Mouse (Mus musculus) retina, postnatal 7 days (tissue): ENCODE results near the gene Tmem159.

ENCODE experiments used
- DNase-seq: peaks from one replicate; pipeline ENCODE4 v3.0.0-alpha.2; 2012; ENCODE audit warnings: low read depth, low spot score

Gene Tmem159

DNA sequence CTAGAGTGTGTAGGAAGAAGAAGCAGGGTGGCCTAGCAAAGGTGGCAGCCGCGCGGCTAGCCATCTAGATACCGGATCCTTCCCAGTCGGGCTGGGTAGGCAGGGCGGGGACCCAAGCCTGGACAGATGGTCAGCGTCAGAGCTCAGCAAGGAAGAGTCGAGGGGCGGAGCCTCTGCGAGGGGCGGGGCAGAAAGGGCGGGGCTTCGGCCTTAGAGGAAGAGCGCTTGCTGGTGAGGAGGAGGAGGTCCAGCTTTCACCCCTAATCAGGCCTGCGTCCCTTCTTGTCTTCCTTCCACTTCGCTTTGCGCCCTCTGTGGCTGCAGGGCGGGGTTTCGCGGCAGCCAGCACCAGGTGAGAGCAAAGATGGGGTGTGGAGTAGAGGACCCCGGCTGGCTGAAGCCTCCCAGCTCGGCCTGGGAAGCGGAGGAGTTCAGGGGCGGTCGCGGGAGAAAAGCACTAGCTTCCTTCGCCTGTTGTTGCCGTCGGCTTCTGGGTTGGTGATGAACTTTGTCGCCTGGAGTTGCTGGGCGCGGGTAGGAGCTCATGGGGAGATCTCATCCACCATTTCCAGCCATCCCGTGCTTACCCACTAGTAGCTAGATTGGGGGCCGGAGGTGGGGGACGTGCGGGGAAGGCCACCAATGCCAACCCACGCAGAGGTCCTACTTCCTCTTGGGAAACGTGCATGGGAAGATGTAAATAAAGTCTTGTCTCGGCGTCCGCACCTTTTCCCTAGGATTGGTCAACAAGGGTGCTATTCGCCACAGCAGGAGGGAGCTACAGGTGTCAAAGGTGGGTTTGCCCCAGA, at the start of gene Tmem159:
TSS of gene Tmem159 (plus strand) at position 190 of the 809 bp plus-strand sequence.
- DNase-seq = peak; percentile 82

DNA sequence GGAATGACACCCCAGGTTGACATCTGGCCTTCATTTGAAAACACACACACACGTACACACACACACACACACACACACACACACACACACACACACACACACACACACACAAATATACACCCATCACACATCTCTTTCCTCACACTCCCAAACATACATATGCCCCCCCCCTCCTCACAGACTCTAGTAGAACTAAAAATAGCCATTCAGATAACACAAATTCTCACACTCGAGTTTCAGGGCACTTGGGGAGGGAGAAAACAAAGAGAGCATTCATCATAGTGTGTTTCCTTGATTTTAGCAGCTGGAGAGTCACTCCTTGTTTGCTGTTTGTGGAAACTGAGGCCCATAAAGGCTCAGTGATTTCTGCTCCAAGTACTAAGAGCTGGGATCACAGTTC, 48.1 kb upstream of the Tmem159 start:
- no peak for DNase-seq

- DNase-seq = no peak
These were observed 46.7 kb upstream of the Tmem159 start for GRCm38 (mm10) chr7:120055479-120055878.

DNA sequence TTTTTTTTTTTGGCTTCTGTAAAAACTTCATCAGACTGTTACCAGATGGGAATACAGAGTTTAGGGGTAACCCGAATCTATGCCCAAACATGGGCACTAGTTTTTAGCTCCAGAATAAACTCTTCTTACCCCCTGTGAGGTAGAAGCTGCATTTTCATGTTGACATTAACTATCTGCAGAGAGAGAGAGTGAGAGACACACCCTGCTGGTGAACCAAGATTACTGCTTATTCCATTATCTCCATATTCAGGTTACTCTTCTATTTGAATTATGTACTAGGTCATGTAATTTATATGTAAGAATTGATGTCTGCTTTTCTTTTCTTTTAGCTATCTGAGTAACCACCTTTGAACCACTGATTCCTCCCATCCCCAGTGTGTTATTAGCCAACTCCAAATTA, 38.1 kb upstream of the Tmem159 start:
- no peak for DNase-seq

GRCm38 (mm10) chr7:120068114-120068513, 34.0 kb upstream of the Tmem159 start:
- no peak for DNase-seq

DNA sequence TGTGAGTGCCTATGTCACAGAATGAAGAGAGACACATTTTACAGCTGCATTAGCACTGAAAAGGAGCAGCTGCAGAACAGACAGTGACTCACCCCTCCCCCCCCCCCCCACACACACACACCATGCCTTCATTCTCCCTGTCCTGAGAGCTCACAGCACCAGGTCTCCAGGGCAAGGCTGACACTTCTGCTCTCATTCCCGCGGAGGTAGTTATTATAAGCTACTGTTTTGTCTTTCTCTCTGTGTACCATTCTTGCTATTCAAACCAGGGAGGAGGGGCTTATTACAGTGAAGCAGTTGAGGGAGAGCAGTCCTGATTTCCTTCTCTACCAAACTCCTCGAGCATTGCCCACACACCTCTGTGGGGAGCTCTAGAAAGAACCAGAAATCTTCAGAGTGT, 33.0 kb upstream of the Tmem159 start:
- no peak for DNase-seq

DNA sequence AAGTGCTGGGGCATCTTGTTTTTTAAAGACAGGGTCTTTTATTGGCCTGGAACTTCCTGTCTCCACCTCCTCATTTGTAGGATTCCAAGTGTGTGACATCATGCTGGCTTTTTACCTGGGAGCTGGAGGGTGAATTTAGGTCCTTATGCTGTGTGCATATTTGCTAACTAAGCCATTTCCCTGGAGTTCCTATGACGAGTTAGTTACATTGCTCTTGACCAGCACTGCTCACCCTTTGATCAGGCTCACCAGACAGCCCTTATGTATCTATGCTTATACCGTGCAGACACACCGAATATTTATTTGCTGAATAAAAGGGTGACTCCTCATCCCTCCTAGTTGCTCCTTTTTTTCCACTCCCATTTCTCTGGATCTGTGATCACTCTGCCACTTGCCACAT, 22.0 kb upstream of the Tmem159 start:
- DNase-seq = no peak

- DNase-seq = no peak
These were observed 9.1 kb upstream of the Tmem159 start for GRCm38 (mm10) chr7:120093033-120093432.

GRCm38 (mm10) chr7:120094216-120094615, 7.9 kb upstream of the Tmem159 start:
- no peak for DNase-seq

DNA sequence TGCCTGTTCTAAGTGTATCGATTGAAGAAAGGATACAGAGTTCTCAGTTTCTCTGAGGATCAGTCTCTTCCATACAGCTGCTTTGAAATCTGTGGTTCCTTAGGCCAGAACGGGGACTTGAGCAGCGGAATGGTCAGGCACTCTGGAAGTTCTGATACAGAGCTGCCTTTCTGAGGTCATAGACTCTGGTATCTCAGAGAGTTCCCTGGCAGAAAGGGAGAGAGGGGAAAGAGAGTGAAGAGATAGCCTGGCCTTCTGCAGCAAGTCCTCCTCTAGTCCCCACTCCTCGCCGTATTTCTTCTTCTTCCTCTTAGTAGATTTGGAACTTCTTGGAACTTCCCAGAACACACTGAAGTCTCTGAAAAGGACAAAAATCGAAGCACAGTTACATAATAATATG, 7.0 kb upstream of the Tmem159 start, which contains the start of gene Dnah3:
TSS of gene Dnah3 (minus strand) at position 101 of the 400 bp plus-strand sequence.
- no peak for DNase-seq

DNA sequence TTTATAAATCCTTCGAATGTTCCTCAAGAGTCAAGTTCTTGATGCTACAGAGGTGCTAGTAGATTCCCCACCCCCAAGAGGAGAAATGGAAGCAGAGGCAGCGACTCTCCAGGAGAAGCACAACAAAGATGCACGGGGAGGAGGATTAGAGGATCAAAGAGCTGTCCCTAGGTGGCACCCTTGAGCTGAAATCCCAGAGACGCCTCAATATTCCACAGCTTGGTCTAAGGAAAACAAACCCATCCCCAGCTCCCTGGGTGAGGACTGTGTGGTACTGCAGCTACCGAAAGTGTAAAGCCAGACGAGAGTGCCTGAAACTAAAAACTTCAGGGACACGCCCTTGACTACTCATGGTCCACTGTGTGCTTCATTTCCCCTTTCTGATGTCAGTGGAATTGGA, 4.3 kb upstream of the Tmem159 start:
- DNase-seq = peak; percentile 67

GRCm38 (mm10) chr7:120098403-120098802, 3.8 kb upstream of the Tmem159 start:
- peak; percentile 58 for DNase-seq

- DNase-seq = no peak
These were observed 940 bp downstream of the Tmem159 start for GRCm38 (mm10) chr7:120103019-120103567.

GRCm38 (mm10) chr7:120104975-120105374, 2.8 kb downstream of the Tmem159 start:
- no peak for DNase-seq

DNA sequence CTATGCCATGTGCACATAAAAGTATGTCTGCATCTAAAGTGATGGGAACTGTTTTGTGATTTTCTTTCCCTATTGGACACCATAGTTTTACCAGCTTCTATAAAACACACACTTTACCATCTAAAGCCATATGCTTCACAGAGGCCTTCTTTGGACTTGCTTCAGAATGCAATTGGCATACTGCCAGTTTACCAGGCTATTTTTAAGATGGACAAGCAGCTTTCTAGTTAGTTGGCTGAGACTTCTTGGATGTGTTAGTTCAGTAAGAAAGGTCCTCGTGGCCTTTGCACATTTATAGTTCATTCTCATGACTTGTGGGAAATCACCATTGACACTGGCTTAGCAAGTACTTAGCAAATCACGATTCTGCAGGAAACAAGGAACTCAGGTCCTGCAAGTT, 4.2 kb downstream of the Tmem159 start:
- DNase-seq = no peak

DNA sequence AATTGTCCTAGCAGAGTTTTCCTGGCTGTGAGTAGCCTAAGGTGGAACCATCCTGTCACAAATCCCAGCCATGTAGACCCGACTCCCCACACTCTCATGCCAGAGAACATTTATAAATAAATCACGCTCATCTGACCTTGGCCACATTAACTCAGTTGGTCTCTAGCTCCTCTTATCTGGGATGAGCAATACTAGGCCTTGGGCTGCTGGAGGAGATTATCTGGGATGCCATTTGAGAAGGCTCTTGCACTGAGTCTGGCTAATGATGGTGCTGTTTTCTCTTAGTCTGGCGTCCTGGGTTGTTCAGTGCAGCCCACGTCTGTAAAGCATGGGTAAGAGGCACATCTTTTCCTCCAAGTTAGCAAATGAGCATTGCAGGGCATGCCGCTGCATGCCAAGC, 7.5 kb downstream of the Tmem159 start:
- DNase-seq = no peak

DNA sequence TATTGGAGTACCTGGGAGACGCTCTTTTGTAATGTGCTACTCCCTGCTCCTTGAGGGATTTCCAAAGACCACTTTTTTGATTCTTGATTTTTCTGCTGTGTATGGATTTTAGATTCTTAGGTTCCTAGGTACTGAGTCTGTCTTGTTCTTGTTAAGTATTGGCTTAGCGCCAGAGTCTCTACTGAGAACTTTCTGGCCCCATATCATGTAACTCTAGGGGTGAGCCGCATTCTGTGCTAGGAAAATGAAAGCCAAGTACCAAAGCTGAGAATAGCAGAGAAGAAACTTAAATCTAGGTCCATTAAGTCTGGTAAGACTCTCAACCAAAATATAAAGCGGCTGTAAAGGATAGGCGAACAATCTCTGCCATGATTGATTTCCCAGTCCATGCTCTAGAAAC, 14.8 kb downstream of the Tmem159 start:
- DNase-seq = no peak

DNA sequence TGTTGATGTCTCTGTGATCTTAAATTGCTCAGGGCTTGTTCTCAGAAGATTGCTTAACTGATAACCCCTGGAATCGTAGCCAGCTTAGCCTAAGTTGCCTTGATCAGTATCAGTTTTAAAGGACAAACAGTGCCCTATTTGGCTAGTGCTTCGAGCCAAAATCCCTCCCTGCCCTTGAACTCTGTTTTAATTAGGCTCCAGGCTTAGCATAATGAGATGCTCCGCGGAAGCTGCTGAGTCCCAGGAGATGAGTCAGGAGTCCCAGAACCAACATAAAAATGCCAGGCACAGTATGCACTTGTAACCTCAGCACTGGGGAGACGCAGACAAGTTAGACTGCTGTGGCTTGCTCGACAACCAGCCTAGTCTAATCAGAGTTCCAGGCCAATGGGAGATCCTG, 15.4 kb downstream of the Tmem159 start:
- no peak for DNase-seq

- DNase-seq = no peak
These were observed 21.6 kb downstream of the Tmem159 start for GRCm38 (mm10) chr7:120123776-120124175.

DNA sequence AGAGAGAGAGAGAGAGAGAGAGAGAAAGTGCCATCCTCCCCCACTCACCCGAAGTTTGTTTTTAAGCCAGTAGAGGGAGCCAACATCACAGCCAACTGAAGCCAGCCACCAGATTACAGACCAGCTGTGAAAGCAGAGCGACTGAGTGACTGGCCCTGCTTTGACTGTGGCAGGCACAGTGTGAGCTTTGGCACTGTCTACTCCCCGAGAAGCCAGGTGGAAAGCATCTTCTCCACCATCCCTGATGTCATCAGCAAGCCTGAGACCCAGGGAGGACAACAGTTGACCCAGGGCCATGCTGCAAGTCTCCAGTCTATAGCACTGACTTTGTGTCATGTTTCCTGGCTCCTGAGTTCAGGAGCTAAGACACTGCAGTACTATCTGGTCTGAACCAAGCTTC, 22.7 kb downstream of the Tmem159 start:
- DNase-seq = peak; percentile 74

- DNase-seq = no peak
These were observed 25.0 kb downstream of the Tmem159 start for GRCm38 (mm10) chr7:120126976-120127685.

DNA sequence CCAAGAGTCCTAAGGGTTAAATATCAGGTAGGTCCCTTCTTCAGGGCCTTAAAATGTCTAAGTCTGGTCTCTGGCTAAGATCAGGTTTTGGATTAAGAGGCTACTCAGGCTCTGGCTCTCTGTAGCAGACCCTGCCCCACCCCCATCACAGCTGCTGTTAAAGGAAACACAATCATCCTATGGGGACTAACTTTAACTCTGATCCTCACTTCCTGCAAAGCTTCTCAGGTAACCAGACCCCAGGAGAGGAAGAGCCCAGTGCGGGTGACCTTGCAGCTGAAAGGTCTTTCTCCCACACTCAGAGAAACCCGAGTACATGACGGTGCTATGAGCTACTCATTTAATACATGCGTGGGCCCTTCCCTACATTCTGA, 25.5 kb downstream of the Tmem159 start:
- DNase-seq = no peak

- DNase-seq = no peak
These were observed 26.8 kb downstream of the Tmem159 start for GRCm38 (mm10) chr7:120128951-120129350.
